ENCODE assay signal across 8 mouse cellular contexts in the genomic region with DNA sequence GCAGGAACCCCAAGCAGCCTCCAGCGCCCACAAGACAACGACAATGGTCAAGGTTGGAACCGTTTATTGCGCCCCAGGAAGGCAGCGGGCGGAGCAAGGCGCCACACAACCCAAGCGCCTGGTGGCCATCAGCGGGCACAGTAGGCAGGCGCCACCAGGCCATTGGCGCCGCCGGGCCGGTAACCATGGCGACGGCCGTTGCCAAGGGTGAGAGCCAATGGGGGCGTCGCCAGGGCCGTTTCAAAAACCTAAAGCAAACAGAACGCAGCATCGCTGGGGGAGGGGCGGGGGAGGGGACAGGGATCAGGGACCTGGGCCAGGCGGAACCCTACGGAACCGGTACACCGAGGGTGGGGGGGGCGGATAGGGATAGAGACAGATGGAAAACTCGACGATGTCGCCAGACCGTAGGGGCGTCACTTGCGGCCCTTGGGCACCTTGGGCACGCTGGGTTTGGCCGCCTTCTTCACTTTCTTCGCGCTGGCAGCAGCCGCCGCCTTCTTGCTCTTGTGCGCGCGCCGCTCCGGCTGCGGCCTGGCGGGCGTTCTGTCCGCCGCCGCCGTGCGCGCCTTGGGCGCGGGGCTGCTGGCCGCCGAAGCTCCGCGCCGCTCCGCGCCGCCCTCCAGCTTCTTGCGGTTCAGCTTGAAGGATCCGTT. TPM values are rescaled to one million over a fixed set of nuclear protein-coding genes. Genes with fewer than 3 reads are reported as not detected.
DNase-seq lines count a peak whose midpoint lies in the region; ATAC-seq and TF ChIP-seq lines count a peak whose summit lies in the region.

No protein-coding gene starts in this region.

- no peak for TF ChIP-seq POLR2A in olfactory bulb, adult 2 months (IDR thresholded peaks at IDR 0.05; ENCODE audit: insufficient read depth, low read depth, low read length)

- under 1% methylated on average over 65 of the region's 66 CpGs for WGBS in heart, embryonic 13.5 days
- WGBS in olfactory bulb, adult 2 months = under 1% methylated on average over 66 of the region's 66 CpGs

- H3K4me1 ChIP-seq in heart, embryonic 13.5 days = peaks cover 15% of the 10 kb centered on the region
- peaks cover 17% of the 10 kb centered on the region for H3K4me1 ChIP-seq in olfactory bulb, adult 2 months (ENCODE audit: control insufficient read depth, insufficient read depth, low read length)

- peak overlapping the region; percentile 89 for H3K4me2 ChIP-seq in heart, embryonic 13.5 days

- H3K27me3 ChIP-seq in heart, embryonic 13.5 days (replicated peaks) = 0 out of 2 replicates have a peak, but pooled peaks cover 5% of the 10 kb centered on the region

- H3K27ac ChIP-seq in heart, embryonic 13.5 days (replicated peaks) = peak overlapping the region; percentile 77
- H3K27ac ChIP-seq in olfactory bulb, adult 2 months (ENCODE audit: insufficient read depth, low read depth, low read length) = peak overlapping the region; percentile 41

- TF ChIP-seq CTCF in olfactory bulb, adult 2 months (IDR thresholded peaks at IDR 0.05; ENCODE audit: insufficient read depth, low read depth, low read length) = peak; percentile 50; the same call in 1 of the 2 replicates

- H3K4me3 ChIP-seq in heart, embryonic 13.5 days = peak overlapping the region; percentile 92
- peak overlapping the region; percentile 91 for H3K4me3 ChIP-seq in olfactory bulb, adult 2 months (ENCODE audit: insufficient read depth, low read depth, low read length)

- no peaks in the 10 kb centered on the region for H3K9me3 ChIP-seq in heart, embryonic 13.5 days

- peak; percentile 83 for DNase-seq in layer of hippocampus, adult 11-12 months (ENCODE audit: low spot score)
- no peak for DNase-seq in layer of hippocampus, adult 9-10 months (ENCODE audit: low spot score)
- peak; percentile 95 for DNase-seq in embryo, embryonic 10 days (ENCODE audit: low spot score)
- DNase-seq in layer of hippocampus, adult 18-20 months (ENCODE audit: low spot score in 2 of 2) = peak; percentile 83 to 87
- DNase-seq in lung, adult 18-20 months = peak; percentile 44 to 64
- peak; percentile 71 for DNase-seq in thymus, postnatal 14 days

- ATAC-seq in heart, embryonic 13.5 days (ENCODE audit: extremely low read depth, insufficient number of reproducible peaks, low FRiP score, low TSS enrichment) = peak; percentile 60; the same call in 1 of the 2 replicates

- peak overlapping the region; percentile 93 for H3K9ac ChIP-seq in heart, embryonic 13.5 days

- H3K36me3 ChIP-seq in heart, embryonic 13.5 days = peaks cover 22% of the 10 kb centered on the region

RNA-seq across cellular contexts. Expression of a gene that starts 0.9 kb away (rescaled TPM):
- polyA plus RNA-seq in heart, embryonic 13.5 days (2015; fragmentation: Nextera tagmentation; extraction: Ambion mirVana) = 7.5 and 7.9 TPM in 2 replicates
- 10 to 100 TPM; 68.5 to 69.6 TPM for total RNA-seq in layer of hippocampus, adult 18-20 months (2021)
- not detected in 2 replicates for polyA plus RNA-seq in olfactory bulb, adult 2 months (2012; ENCODE audit: insufficient read depth, insufficient read length, low replicate concordance, missing spikeins)
